Mouse (Mus musculus): ENCODE data around the gene Gzme. TPM values are rescaled to one million over a fixed set of nuclear protein-coding genes. Genes with fewer than 3 reads are reported as not detected.
"Not testable (repeated sequence)": the region's sequence is repeated elsewhere in the genome, so short reads cannot be mapped to it uniquely, and the experiment has no call there.

The Gzme gene
- not detected in 2 replicates for polyA plus RNA-seq (2014; fragmentation: Nextera tagmentation; extraction: Ambion mirVana)

DNA sequence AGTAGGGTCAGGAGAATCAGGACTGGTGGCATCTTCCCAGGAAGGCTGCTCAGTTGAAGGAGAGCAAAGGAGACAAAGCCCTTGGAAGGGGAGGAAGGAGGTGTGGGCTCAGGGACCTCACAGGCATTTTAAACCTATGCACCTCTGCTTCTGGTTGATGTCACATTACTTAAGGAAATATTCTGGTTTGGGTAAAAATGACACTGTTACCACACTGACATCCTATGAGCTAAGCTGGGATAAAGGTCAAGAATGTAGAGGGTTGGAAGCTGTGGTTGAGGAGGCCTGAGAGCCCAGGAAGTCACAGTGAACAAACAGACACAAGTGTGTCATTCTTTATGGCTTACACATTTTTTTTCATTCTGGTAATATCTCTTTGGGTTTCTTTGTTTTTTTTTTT lies at the start of gene Gzme:
Gene Gzme, minus strand, starts transcription at position 101 of the 400 bp plus-strand sequence.
- no peak within 1 kb of the TSS for H3K9ac ChIP-seq (ENCODE audit: low read length)
- H3K9me3 ChIP-seq (ENCODE audit: control insufficient read depth, low read length), result no peaks in the 10 kb centered on the region
- H3K27ac ChIP-seq (ENCODE audit: low read depth, low read length), result no peak within 1 kb of the TSS
- H3K4me3 ChIP-seq (ENCODE audit: low read depth, low read length), result no peak within 1 kb of the TSS
- no peak within 1 kb of the TSS for H3K4me2 ChIP-seq (ENCODE audit: low read depth, low read length, severe bottlenecking)
- DNase-seq (ENCODE audit: low spot score) (no peak), ATAC-seq (replicated peaks; ENCODE audit: low FRiP score) (no peak)
- H3K27me3 ChIP-seq (ENCODE audit: control insufficient read depth, insufficient read depth, low read length), result no peaks in the 10 kb centered on the region
- no peaks in the 10 kb centered on the region for H3K4me1 ChIP-seq (replicated peaks; ENCODE audit: control insufficient read depth, insufficient read depth, low read length)
- no peaks in the 10 kb centered on the region for H3K36me3 ChIP-seq (ENCODE audit: control insufficient read depth, insufficient read depth, low read length)

DNA sequence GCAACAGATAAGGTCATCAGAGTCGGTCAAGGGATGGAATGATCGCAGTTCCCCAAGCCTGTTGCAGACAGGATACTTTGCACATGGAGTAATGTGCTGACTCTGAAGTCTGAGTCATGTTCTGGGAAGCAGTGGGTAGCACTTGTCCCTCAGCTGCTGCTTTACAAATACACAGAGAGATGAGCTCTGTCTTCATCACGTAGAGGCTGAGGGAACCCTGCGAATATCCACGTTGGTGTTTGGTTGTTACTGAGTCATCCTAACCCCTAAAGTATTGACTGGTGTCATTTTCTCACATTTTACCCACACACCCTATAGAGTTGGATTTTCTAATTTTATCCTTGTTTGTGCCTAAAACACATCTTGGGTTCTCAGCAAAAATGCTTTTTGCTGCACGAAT lies 47.6 kb upstream of the Gzme start:
- Histone ChIP-seq H3K27ac (ENCODE audit: low read depth, low read length) (no peak overlapping the region), H3K4me3 (ENCODE audit: low read depth, low read length) (no peak overlapping the region), H3K9me3 (ENCODE audit: control insufficient read depth, low read length) (no peaks in the 10 kb centered on the region), H3K36me3 (ENCODE audit: control insufficient read depth, insufficient read depth, low read length) (no peaks in the 10 kb centered on the region), H3K9ac (ENCODE audit: low read length) (no peak overlapping the region), H3K4me1 (replicated peaks; ENCODE audit: control insufficient read depth, insufficient read depth, low read length) (no peaks in the 10 kb centered on the region), H3K27me3 (ENCODE audit: control insufficient read depth, insufficient read depth, low read length) (no peaks in the 10 kb centered on the region), H3K4me2 (ENCODE audit: low read depth, low read length, severe bottlenecking) (no peak overlapping the region)
- ATAC-seq (replicated peaks; ENCODE audit: low FRiP score), result no peak
- no peak for DNase-seq (ENCODE audit: low spot score)
- WGBS, result 86% methylated on average over 6 of the region's 6 CpGs

DNA sequence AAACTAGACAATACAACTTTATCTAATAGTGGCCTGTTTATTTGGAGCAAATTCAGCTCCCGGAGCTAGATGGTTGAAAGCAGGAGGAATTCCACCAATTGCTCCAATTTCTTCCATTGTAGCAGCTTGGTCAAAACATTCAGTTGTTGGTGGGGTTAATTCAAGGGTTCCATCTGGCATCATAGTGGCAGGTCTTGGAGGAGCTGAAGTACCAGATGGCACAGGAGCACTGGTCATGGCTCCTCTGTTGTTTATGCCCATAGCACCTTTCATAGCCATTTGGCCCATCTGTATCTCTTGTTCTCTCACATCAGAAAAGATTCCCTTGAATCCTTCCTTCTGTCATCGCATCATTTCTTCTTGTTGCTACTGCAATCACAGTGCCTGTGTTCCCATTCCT lies 41.7 kb upstream of the Gzme start:
- no peaks in the 10 kb centered on the region for H3K36me3 ChIP-seq (ENCODE audit: control insufficient read depth, insufficient read depth, low read length)
- no peaks in the 10 kb centered on the region for H3K9me3 ChIP-seq (ENCODE audit: control insufficient read depth, low read length)
- no peak overlapping the region for H3K9ac ChIP-seq (ENCODE audit: low read length)
- ATAC-seq (replicated peaks; ENCODE audit: low FRiP score), result no peak
- 85% methylated on average over 2 of the region's 2 CpGs for WGBS
- no peaks in the 10 kb centered on the region for H3K4me1 ChIP-seq (replicated peaks; ENCODE audit: control insufficient read depth, insufficient read depth, low read length)
- no peak overlapping the region for H3K4me2 ChIP-seq (ENCODE audit: low read depth, low read length, severe bottlenecking)
- H3K27ac ChIP-seq (ENCODE audit: low read depth, low read length), result no peak overlapping the region
- no peaks in the 10 kb centered on the region for H3K27me3 ChIP-seq (ENCODE audit: control insufficient read depth, insufficient read depth, low read length)
- DNase-seq (ENCODE audit: low spot score), result no peak
- H3K4me3 ChIP-seq (ENCODE audit: low read depth, low read length), result no peak overlapping the region

DNA sequence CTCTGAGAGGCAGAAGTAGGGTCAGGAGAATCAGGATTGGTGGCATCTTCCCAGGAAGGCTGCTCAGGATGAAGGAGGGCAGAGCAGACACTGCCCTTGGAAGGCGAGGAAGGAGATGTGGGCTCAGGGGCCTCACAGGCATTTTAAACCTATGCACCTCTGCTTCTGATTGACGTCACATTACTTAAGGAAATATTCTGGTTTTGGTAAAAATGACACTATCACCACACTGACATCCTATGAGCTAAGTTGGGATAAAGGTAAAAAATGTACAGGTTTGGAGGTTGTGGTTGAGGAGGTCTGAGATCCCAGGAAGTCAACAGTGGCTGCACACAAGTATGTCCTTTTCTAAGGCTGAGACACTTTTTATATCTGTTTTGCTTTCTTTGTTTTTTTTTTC lies 39.1 kb upstream of the Gzme start, which contains the start of gene Gzmg:
Gene Gzmg, minus strand, starts transcription at position 101 of the 400 bp plus-strand sequence.
- H3K9ac ChIP-seq (ENCODE audit: low read length); DNase-seq (ENCODE audit: low spot score); H3K36me3 ChIP-seq (ENCODE audit: control insufficient read depth, insufficient read depth, low read length); H3K27me3 ChIP-seq (ENCODE audit: control insufficient read depth, insufficient read depth, low read length); H3K4me3 ChIP-seq (ENCODE audit: low read depth, low read length); H3K9me3 ChIP-seq (ENCODE audit: control insufficient read depth, low read length); H3K4me2 ChIP-seq (ENCODE audit: low read depth, low read length, severe bottlenecking); H3K27ac ChIP-seq (ENCODE audit: low read depth, low read length); ATAC-seq (replicated peaks; ENCODE audit: low FRiP score); H3K4me1 ChIP-seq (replicated peaks; ENCODE audit: control insufficient read depth, insufficient read depth, low read length): not testable (repeated sequence)
- whole genome bisulfite sequencing, result 85% methylated on average over 2 of the region's 2 CpGs

DNA sequence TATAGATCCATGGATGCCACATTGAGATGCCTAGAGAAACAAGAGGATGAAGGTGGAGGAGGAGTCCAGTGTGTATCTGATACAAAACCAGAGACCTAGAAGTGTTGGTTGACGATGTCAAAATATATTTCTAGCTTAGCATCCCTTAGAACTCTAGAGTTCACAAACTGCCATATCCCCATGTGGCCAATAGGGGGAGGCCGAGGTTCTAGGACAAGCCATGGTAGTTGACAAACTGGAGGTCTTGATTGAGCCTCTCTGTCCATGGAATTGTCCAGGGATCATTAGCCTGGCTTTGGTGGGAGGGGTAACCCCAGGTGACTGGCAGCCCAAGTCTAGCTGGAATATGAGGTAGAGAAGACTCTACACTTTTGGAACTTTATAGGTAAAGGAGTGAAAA lies 34.9 kb upstream of the Gzme start:
- no peak overlapping the region for H3K27ac ChIP-seq (ENCODE audit: low read depth, low read length)
- H3K4me3 ChIP-seq (ENCODE audit: low read depth, low read length), result no peak overlapping the region
- no peak overlapping the region for H3K4me2 ChIP-seq (ENCODE audit: low read depth, low read length, severe bottlenecking)
- no peaks in the 10 kb centered on the region for H3K9me3 ChIP-seq (ENCODE audit: control insufficient read depth, low read length)
- H3K36me3 ChIP-seq (ENCODE audit: control insufficient read depth, insufficient read depth, low read length), result no peaks in the 10 kb centered on the region
- ATAC-seq (replicated peaks; ENCODE audit: low FRiP score) (no peak), DNase-seq (ENCODE audit: low spot score) (no peak)
- 69% methylated on average over 2 of the region's 2 CpGs for WGBS
- H3K4me1 ChIP-seq (replicated peaks; ENCODE audit: control insufficient read depth, insufficient read depth, low read length), result no peaks in the 10 kb centered on the region
- H3K27me3 ChIP-seq (ENCODE audit: control insufficient read depth, insufficient read depth, low read length), result no peaks in the 10 kb centered on the region
- no peak overlapping the region for H3K9ac ChIP-seq (ENCODE audit: low read length)

DNA sequence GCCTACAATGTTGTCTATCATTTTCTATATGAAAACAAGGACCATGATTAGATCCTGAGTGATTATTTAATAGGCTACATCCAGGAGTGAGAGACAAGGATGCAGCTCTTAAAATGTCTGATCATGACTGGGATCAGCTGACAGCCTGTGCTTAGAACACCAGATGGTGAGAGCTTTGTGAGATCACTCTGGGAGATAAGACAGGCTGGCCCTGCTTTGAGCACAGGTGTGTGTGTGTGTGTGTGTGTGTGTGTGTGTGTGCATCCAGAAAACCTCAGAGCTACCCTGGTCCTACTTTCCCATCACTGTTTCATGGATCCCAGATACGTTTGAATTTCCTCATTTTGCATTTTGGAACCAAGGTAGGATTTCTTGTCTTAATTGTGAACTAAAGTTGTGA lies 13.2 kb upstream of the Gzme start:
- not testable (repeated sequence) for H3K4me3 ChIP-seq (ENCODE audit: low read depth, low read length); H3K27me3 ChIP-seq (ENCODE audit: control insufficient read depth, insufficient read depth, low read length); H3K9ac ChIP-seq (ENCODE audit: low read length); H3K4me2 ChIP-seq (ENCODE audit: low read depth, low read length, severe bottlenecking); H3K27ac ChIP-seq (ENCODE audit: low read depth, low read length); ATAC-seq (replicated peaks; ENCODE audit: low FRiP score); DNase-seq (ENCODE audit: low spot score); H3K4me1 ChIP-seq (replicated peaks; ENCODE audit: control insufficient read depth, insufficient read depth, low read length); H3K36me3 ChIP-seq (ENCODE audit: control insufficient read depth, insufficient read depth, low read length); H3K9me3 ChIP-seq (ENCODE audit: control insufficient read depth, low read length)
- 91% methylated on average over 1 of the region's 1 CpGs for WGBS

DNA sequence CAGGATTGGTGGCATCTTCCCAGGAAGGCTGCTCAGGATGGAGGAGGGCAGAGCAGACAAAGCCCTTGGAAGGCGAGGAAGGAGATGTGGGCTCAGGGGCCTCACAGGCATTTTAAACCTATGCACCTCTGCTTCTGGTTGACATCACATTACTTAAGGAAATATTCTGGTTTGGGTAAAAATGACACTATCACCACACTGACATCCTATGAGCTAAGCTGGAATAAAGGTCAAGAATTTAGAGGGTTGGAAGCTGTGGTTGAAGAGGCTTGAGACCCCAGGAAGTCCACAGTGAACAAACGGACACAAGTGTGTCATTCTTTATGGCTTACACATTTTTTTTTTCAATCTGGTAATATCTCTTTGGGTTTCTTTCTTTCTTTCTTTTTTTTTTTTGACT lies 12.1 kb upstream of the Gzme start, which contains the start of gene Gzmd:
Gene Gzmd, minus strand, starts transcription at position 101 of the 400 bp plus-strand sequence.
- H3K27ac ChIP-seq (ENCODE audit: low read depth, low read length); H3K9ac ChIP-seq (ENCODE audit: low read length); DNase-seq (ENCODE audit: low spot score); H3K4me2 ChIP-seq (ENCODE audit: low read depth, low read length, severe bottlenecking); H3K27me3 ChIP-seq (ENCODE audit: control insufficient read depth, insufficient read depth, low read length); H3K36me3 ChIP-seq (ENCODE audit: control insufficient read depth, insufficient read depth, low read length); ATAC-seq (replicated peaks; ENCODE audit: low FRiP score); H3K4me1 ChIP-seq (replicated peaks; ENCODE audit: control insufficient read depth, insufficient read depth, low read length); H3K9me3 ChIP-seq (ENCODE audit: control insufficient read depth, low read length); H3K4me3 ChIP-seq (ENCODE audit: low read depth, low read length): not testable (repeated sequence)
- 86% methylated on average over 2 of the region's 2 CpGs for WGBS

DNA sequence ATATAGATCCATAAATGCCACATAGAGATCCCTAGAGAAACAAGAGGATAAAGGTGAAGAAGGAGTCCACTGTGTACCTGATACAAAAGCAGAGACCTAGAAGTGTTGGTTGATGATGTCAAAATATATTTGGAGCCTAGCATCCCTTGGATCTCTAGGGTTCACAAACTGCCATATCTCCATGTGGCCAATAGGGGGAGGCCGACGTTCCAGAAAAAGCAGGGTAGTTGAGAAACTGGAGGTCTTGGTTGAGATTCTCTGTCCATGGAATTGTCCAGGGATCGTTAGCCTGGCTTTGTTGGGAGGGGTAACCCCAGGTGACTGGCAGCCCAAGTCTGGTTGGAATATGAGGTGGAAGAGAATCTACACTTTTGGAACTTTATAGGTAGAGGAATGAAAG lies 7.9 kb upstream of the Gzme start:
- Histone ChIP-seq H3K4me2 (ENCODE audit: low read depth, low read length, severe bottlenecking) (no peak overlapping the region), H3K4me3 (ENCODE audit: low read depth, low read length) (no peak overlapping the region), H3K4me1 (replicated peaks; ENCODE audit: control insufficient read depth, insufficient read depth, low read length) (no peaks in the 10 kb centered on the region), H3K27me3 (ENCODE audit: control insufficient read depth, insufficient read depth, low read length) (no peaks in the 10 kb centered on the region), H3K36me3 (ENCODE audit: control insufficient read depth, insufficient read depth, low read length) (no peaks in the 10 kb centered on the region), H3K9ac (ENCODE audit: low read length) (no peak overlapping the region), H3K27ac (ENCODE audit: low read depth, low read length) (no peak overlapping the region), H3K9me3 (ENCODE audit: control insufficient read depth, low read length) (no peaks in the 10 kb centered on the region)
- ATAC-seq (replicated peaks; ENCODE audit: low FRiP score), result no peak
- 44% methylated on average over 3 of the region's 3 CpGs for WGBS
- DNase-seq (ENCODE audit: low spot score), result no peak

DNA sequence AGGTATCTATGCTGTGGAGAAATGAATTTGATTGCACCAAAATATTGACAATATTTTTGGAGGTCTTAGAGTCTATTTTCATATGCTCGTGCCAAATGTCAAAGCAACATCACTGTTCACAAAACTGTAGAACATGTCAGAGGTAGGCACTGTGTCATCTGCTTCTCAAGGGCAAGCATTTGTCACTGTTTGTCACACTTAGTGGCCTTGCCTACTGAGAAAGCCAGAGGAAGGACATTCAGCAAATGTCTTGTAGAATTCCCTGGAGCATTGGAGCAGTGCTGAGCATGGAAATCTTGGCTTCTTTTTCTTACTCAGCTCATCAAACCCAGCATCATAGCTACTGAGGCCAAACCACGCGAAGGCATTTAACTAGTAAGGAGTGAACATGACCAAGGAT lies 3.1 kb upstream of the Gzme start:
- Histone ChIP-seq H3K27ac (ENCODE audit: low read depth, low read length) (no peak overlapping the region), H3K9me3 (ENCODE audit: control insufficient read depth, low read length) (no peaks in the 10 kb centered on the region), H3K4me3 (ENCODE audit: low read depth, low read length) (no peak overlapping the region), H3K27me3 (ENCODE audit: control insufficient read depth, insufficient read depth, low read length) (no peaks in the 10 kb centered on the region), H3K4me1 (replicated peaks; ENCODE audit: control insufficient read depth, insufficient read depth, low read length) (no peaks in the 10 kb centered on the region), H3K4me2 (ENCODE audit: low read depth, low read length, severe bottlenecking) (no peak overlapping the region), H3K36me3 (ENCODE audit: control insufficient read depth, insufficient read depth, low read length) (no peaks in the 10 kb centered on the region), H3K9ac (ENCODE audit: low read length) (no peak overlapping the region)
- DNase-seq (ENCODE audit: low spot score), result no peak
- ATAC-seq (replicated peaks; ENCODE audit: low FRiP score), result no peak
- WGBS, result 76% methylated on average over 3 of the region's 3 CpGs

All from forebrain, embryonic 11.5 days (tissue).